Mouse (Mus musculus) testis, postnatal 10 days (tissue): ENCODE data around the gene Hs6st2.

Source experiments
- DNase-seq: peaks from one replicate; pipeline ENCODE4 v3.0.0; 2021; ENCODE audit warnings: low spot score

Gene Hs6st2

DNA sequence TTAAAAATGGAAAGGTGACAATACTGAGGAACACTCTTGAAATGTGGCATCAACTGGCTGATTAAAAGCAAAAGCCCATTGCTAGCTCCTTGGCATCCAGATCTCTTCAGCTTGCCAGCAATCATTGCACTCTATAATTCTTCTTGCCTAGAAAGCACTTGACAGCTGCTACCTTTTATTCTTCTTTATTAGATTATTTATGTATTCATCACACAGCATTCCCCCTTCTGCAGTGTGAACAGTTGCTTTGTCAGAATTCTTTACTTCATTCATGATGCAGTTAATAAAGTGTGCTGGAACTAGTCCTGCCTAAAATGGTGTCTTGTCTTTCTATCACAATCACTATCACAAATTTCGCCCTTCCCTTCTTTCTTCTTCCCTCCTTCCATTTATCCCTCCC lies 332.0 kb downstream of the Hs6st2 start:
- no peak for DNase-seq

DNA sequence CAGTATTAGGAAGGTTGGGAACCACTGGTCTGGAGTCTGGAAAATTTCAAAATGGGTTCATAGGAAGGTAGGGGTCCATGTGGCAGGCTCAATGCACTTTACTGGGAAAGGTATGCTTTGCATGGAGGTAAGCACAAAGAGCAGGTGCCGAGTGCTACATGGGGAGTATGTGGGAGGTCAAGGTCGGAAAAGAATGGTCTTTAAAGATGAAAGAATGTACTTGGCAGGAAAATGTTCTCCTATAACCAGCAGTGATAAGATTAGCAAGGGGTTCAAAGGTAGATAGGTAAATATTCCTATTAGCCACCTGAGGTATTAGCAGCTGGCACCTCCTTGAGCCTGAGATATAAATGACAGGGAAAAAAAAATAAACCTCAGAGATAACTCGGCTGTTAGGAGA lies 338.1 kb downstream of the Hs6st2 start:
- no peak for DNase-seq
